Mouse (Mus musculus) lung, postnatal 0 days (tissue): Measurements from ENCODE around the gene Amfr.

Source experiments
- CTCF ChIP-seq: IDR thresholded peaks from 2 replicates; pipeline ENCODE4 v1.5.1; 2016; ENCODE audit warnings: antibody characterized with exemption, mild to moderate bottlenecking
- EP300 ChIP-seq: IDR thresholded peaks from 2 replicates; pipeline ENCODE4 v1.6.1; 2016; ENCODE audit warnings: antibody characterized with exemption, mild to moderate bottlenecking, control low read depth

GRCm38 (mm10) chr8:93998961-93999360, 13.7 kb downstream of the Amfr start:
- TF ChIP-seq CTCF, result no peak
- TF ChIP-seq EP300, result no peak
